Mouse (Mus musculus) heart, postnatal 10 days (tissue): Measurements from ENCODE around the gene Myo10. TPM values are rescaled to one million over a fixed set of nuclear protein-coding genes. Genes with fewer than 3 reads are reported as not detected.

Source experiments
- DNase-seq, 2 experiments: peaks; one replicate each; pipeline ENCODE4 v3.0.0; 2021
- intact Hi-C: fragments of 180-260 bp; cut with DNase I; formaldehyde crosslinking; loops from one replicate; pipeline ENCODE4 v1.15.1; 2025
- total RNA-seq, 2 experiments: library from RNA; stranded (reverse); gene quantifications; 2 replicates each; pipeline ENCODE4 v1.2.3; 2021

Myo10 gene
- total RNA-seq, 2 experiments from 2014 or later: 52.7 to 61.1 TPM

GRCm38 (mm10) chr15:25785456-25786390 is 163.4 kb downstream of the Myo10 start:
- DNase-seq: no peak
- intact Hi-C loops: no loop called here

- no peak for DNase-seq
- intact Hi-C loops: no loop called here
Measured at GRCm38 (mm10) chr15:25787406-25787805, 165.1 kb downstream of the Myo10 start.

GRCm38 (mm10) chr15:25787965-25788364 is 165.6 kb downstream of the Myo10 start:
- DNase-seq: no peak
- intact Hi-C loops: loop anchor here (2.0 kb wide), 1 partner anchor 359 kb away; no protein-coding TSS in a partner anchor

- intact Hi-C loops: loop anchor here (2.0 kb wide), 1 partner anchor 360 kb away; no protein-coding TSS in a partner anchor
- DNase-seq: no peak
Measured at GRCm38 (mm10) chr15:25788565-25788964, 166.2 kb downstream of the Myo10 start.

- intact Hi-C loops: loop anchor here (2.0 kb wide), 1 partner anchor 360 kb away; no protein-coding TSS in a partner anchor
- DNase-seq: no peak
Measured at GRCm38 (mm10) chr15:25789241-25789640, 166.9 kb downstream of the Myo10 start.

GRCm38 (mm10) chr15:25791660-25792353 is 169.5 kb downstream of the Myo10 start:
- intact Hi-C loops: loop anchor here (2.0 kb wide), 1 partner anchor 61 kb away; no protein-coding TSS in a partner anchor
- peak; percentile 29 to 42 for DNase-seq

- intact Hi-C loops: no loop called here
- no peak for DNase-seq
Measured at GRCm38 (mm10) chr15:25794123-25794522, 171.8 kb downstream of the Myo10 start.

- DNase-seq: no peak
- intact Hi-C loops: no loop called here
Measured at GRCm38 (mm10) chr15:25795496-25795895, 173.2 kb downstream of the Myo10 start.

GRCm38 (mm10) chr15:25796353-25796752 is 174.0 kb downstream of the Myo10 start:
- intact Hi-C loops: no loop called here
- peak in 1 of 2 experiments; percentile 46 for DNase-seq

GRCm38 (mm10) chr15:25797179-25797578 is 174.9 kb downstream of the Myo10 start:
- no peak for DNase-seq
- intact Hi-C loops: no loop called here

- intact Hi-C loops: no loop called here
Measured at GRCm38 (mm10) chr15:25797888-25798287, 175.6 kb downstream of the Myo10 start.

GRCm38 (mm10) chr15:25801726-25802125 is 179.4 kb downstream of the Myo10 start:
- no peak for DNase-seq
- intact Hi-C loops: loop anchor here (10.0 kb wide), 1 partner anchor 523 kb away; no protein-coding TSS in a partner anchor

More at GRCm38 (mm10) chr15:25797888-25798287, 175.6 kb downstream of the Myo10 start:
- DNase-seq: no peak

GRCm38 (mm10) chr15:25802194-25802593 is 179.9 kb downstream of the Myo10 start:
- no peak for DNase-seq
- intact Hi-C loops: loop anchor here (10.0 kb wide), 1 partner anchor 523 kb away; no protein-coding TSS in a partner anchor

- intact Hi-C loops: loop anchor here (10.0 kb wide), 1 partner anchor 522 kb away; no protein-coding TSS in a partner anchor
- no peak for DNase-seq
Measured at GRCm38 (mm10) chr15:25803111-25803510, 180.8 kb downstream of the Myo10 start.

GRCm38 (mm10) chr15:25805336-25806110 is 183.2 kb downstream of the Myo10 start:
- DNase-seq: peak; percentile 76 to 83
- intact Hi-C loops: loop anchor here (2.0 to 10.0 kb wide), 3 partner anchors 97 to 519 kb away; no protein-coding TSS in a partner anchor

GRCm38 (mm10) chr15:25806363-25806762 is 184.0 kb downstream of the Myo10 start:
- intact Hi-C loops: loop anchor here (5.0 to 10.0 kb wide), 2 partner anchors 96 to 518 kb away; no protein-coding TSS in a partner anchor

GRCm38 (mm10) chr15:25806878-25807277 is 184.6 kb downstream of the Myo10 start:
- DNase-seq: no peak
- intact Hi-C loops: loop anchor here (5.0 to 10.0 kb wide), 2 partner anchors 95 to 518 kb away; no protein-coding TSS in a partner anchor

More at GRCm38 (mm10) chr15:25806363-25806762, 184.0 kb downstream of the Myo10 start:
- no peak for DNase-seq

GRCm38 (mm10) chr15:25808677-25809460 is 186.5 kb downstream of the Myo10 start:
- intact Hi-C loops: loop anchor here (5.0 to 10.0 kb wide), 2 partner anchors 93 to 516 kb away; no protein-coding TSS in a partner anchor
- DNase-seq: no peak

- DNase-seq: no peak
- intact Hi-C loops: loop anchor here (5.0 to 10.0 kb wide), 2 partner anchors 93 to 515 kb away; no protein-coding TSS in a partner anchor
Measured at GRCm38 (mm10) chr15:25809669-25810068, 187.3 kb downstream of the Myo10 start.
